Mouse (Mus musculus): ENCODE data around the gene Sptbn1. TPM values are rescaled to one million over a fixed set of nuclear protein-coding genes. Genes with fewer than 3 reads are reported as not detected.

Gene Sptbn1
- total RNA-seq, 2 experiments from 2014 or later = 130 to 152 TPM

- no peak for DNase-seq
- intact Hi-C loops (cut with DNase I; ENCODE audit: low total_unique reads) = no loop called here
These were observed 182.9 kb downstream of the Sptbn1 start for GRCm38 (mm10) chr11:30085114-30085513.

- intact Hi-C loops (cut with DNase I; ENCODE audit: low total_unique reads) = no loop called here
- DNase-seq = no peak
These were observed 210.7 kb downstream of the Sptbn1 start for GRCm38 (mm10) chr11:30057299-30057698.

Other genes with a start within 250 kb of the Sptbn1 start
- 1 to 10 TPM in 1 of 2 experiments, under 1 TPM in 1; 0.78 to 1.1 TPM for gene Eml6, start 242.1 kb downstream of the Sptbn1 start, total RNA-seq (2021)
- gene 4930505A04Rik, start 203.7 kb upstream of the Sptbn1 start, total RNA-seq (2021) = not detected

Data from gastrocnemius, postnatal 14 days (tissue).